Mouse (Mus musculus): ENCODE results near the gene Btn1a1. TPM values are rescaled to one million over a fixed set of nuclear protein-coding genes. Genes with fewer than 3 reads are reported as not detected.

Gene Btn1a1
- total RNA-seq, 2 experiments from 2014 or later, result not detected

DNA sequence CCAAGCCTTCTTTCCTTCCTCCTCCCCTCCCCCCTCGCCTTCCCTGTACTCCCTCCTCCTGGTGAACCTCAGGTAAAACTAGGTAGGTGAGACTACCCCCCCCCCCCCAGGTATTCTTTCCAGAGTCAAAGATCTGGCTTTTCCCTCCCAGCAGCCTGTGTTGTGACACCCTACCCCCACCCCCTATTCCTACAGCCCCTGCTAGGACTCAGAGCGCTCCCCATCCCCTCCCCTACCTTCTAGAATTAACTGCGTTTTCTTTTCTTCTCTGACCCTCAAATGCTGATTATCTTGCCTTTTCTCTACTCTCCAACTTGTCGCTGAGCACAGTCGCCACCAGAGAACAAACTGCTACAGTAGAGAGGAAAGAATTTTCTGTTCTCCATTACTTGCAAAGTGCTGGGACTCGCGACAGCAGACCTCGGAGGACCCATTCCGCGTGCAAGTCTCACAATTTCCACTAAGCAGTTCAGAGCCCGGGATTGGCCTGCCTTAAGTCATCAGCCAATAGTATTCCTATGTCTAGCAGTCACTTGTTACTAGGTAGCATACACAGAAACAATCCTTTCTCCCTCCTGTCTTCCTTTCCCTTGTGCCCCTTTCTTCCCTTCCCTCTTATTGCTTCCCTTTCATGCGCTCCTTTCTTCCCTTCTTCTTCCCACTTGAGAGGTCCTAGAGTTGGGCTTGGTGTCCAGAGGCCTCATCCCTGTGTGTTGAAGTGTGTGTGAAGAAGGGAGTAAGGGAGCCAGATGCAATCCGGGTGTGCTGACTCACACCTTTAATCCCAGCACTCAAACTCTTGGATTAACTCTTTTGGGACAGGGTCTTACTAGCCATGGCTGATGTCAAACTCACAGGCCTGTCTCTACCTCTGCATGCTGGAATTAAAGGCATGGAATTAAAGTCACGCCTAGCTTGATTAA, 23.0 kb upstream of the Btn1a1 start, which contains the start of gene Btn2a2:
Gene Btn2a2, minus strand, starts transcription at position 458 of the 923 bp plus-strand sequence.
- peak; percentile 96 for ATAC-seq (replicated peaks; ENCODE audit: low FRiP score, low TSS enrichment, poor library complexity, severe bottlenecking)

DNA sequence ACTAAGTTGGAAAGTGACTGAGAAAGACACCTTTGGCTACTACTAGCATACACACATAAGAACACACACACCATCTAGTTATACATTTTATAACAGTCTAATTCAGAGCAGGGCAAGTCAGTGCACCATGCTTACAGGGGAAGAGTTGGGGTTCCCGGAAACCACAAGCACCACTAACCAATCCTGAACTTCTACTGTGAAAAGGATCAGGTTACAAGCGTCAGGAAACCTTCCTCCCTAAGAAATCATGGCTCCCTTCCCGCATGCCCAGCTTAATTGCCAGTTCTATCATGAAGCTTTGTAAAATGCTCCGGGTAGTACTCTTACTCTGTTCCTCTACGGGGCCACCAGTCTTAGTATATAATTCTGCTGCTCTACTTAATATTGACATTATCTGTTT, 19.6 kb upstream of the Btn1a1 start:
- no peak for ATAC-seq (replicated peaks; ENCODE audit: low FRiP score, low TSS enrichment, poor library complexity, severe bottlenecking)

DNA sequence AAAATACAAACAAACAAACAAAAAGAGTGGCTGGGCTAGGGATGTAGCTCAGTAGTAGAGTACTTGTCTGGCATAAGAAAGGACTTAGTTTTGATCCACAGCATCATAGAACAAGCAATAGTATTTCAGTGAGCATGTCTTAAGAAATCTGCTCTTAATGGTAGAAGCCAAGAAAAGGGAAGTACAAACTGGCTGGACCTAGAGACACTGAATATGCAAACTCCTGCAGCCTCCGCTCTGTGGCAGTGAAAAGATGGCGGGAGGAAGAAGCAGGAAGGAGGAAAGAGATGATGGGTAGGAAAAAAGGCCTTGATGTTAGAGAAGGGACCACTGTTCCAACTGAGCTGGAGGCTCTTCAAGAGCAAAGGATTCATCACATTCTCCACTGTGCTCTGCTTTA, 17.5 kb upstream of the Btn1a1 start:
- no peak for ATAC-seq (replicated peaks; ENCODE audit: low FRiP score, low TSS enrichment, poor library complexity, severe bottlenecking)

DNA sequence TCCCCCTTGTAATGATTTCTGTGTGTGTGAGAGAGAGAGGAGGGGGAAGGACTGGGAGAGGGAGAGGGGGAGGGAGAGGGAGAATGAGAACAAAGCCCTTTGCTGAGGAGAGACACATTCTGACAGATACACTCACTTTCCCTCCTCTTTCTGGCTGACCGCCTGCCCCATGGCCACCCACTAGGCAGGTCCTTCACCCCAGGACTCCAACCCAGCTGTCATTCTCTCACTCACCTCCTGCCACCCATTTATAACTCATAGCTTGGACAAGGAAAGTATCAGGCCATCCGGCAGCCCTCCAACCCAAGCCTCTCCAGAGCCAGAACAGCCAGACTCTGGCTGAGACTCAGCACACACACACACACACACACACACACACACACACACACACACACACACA, 10.0 kb upstream of the Btn1a1 start:
- ATAC-seq (replicated peaks; ENCODE audit: low FRiP score, low TSS enrichment, poor library complexity, severe bottlenecking), result no peak

- peak; percentile 62 for ATAC-seq (replicated peaks; ENCODE audit: low FRiP score, low TSS enrichment, poor library complexity, severe bottlenecking)
Measured at GRCm38 (mm10) chr13:23466911-23467310, 1.2 kb upstream of the Btn1a1 start.

DNA sequence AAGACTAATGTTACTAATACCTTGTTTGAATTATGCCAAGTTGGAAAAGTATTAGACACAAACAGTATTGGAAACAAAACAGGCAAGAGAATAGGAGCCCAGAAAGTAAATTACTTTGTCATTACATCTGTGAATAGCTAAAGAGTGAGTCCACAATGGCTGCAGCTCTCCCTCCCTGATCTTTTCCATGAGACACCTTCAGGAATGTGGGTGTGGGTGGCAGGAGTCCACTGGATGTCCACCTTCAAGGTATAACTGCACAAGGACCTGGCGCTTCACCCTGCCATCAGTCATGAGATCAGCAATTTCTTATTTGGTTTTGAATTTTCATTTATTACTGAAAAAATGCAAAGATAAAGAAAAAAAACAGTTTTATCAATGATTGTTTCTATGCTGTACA, 605 bp upstream of the Btn1a1 start:
- no peak for ATAC-seq (replicated peaks; ENCODE audit: low FRiP score, low TSS enrichment, poor library complexity, severe bottlenecking)

GRCm38 (mm10) chr13:23464841-23465366, 797 bp downstream of the Btn1a1 start:
- ATAC-seq (replicated peaks; ENCODE audit: low FRiP score, low TSS enrichment, poor library complexity, severe bottlenecking), result no peak

DNA sequence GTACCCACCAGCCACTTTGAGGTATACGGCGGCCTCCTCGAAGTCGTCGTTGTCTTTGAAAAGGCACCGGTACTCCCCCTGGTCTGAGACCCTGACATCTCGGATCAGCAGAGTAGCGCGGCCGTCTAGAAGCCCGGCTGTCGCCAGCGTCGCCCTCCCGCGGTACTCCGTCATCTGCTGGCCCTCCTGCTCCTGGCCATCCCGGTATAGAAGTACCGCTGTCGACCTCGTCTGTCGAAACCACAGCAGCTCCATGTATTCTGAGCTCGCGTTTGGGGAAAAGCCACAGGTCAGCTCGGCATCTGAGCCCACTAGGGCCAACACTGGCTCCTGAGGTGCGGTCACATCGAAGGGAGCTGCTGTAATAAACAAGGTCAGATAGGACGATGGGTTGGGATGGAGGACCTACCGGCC, 1.5 kb downstream of the Btn1a1 start:
- ATAC-seq (replicated peaks; ENCODE audit: low FRiP score, low TSS enrichment, poor library complexity, severe bottlenecking), result 0 out of 2 replicates have a peak, but pooled peaks have one; percentile 14

GRCm38 (mm10) chr13:23463381-23464223, 2.1 kb downstream of the Btn1a1 start:
- ATAC-seq (replicated peaks; ENCODE audit: low FRiP score, low TSS enrichment, poor library complexity, severe bottlenecking), result peak; percentile 14; the same call in 1 of the 2 replicates

DNA sequence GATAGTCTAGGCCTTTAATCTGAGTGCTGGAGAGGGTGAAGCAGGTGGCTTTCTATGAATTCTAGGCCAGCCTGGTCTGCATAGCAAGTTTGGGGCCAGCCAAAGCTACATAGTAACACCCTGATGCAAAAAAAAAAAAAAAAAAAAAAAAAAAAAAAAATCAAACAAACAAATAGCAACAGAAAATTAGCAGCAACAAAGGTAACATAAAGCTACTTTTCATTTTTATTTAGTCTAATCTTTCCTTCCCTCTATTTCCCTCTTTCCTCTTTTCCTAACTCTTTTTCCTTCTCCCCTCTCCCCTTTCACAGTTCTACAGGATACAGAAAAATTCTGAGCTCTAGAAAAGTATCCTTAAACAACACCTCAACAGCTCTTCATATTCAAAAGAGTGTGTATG, 3.0 kb downstream of the Btn1a1 start:
- ATAC-seq (replicated peaks; ENCODE audit: low FRiP score, low TSS enrichment, poor library complexity, severe bottlenecking), result no peak

DNA sequence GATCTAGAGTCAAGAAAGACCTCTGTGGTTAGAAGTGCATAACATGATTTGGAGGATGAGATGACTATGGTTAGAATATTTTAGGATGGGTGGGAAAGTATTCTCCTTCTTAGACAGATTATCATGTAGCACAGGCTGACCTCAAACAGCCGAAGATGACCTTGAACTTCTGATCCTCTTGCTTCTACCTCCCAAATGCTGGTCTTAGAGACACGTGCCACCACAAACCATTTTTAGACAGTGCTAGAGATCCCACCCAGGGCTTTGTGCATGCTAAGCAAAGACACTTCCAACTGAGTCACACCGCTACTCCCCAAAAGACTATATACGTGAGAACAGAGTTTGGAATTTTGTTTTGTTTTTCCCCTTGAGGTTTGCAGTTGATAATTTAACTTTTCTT, 3.6 kb downstream of the Btn1a1 start:
- ATAC-seq (replicated peaks; ENCODE audit: low FRiP score, low TSS enrichment, poor library complexity, severe bottlenecking), result no peak

DNA sequence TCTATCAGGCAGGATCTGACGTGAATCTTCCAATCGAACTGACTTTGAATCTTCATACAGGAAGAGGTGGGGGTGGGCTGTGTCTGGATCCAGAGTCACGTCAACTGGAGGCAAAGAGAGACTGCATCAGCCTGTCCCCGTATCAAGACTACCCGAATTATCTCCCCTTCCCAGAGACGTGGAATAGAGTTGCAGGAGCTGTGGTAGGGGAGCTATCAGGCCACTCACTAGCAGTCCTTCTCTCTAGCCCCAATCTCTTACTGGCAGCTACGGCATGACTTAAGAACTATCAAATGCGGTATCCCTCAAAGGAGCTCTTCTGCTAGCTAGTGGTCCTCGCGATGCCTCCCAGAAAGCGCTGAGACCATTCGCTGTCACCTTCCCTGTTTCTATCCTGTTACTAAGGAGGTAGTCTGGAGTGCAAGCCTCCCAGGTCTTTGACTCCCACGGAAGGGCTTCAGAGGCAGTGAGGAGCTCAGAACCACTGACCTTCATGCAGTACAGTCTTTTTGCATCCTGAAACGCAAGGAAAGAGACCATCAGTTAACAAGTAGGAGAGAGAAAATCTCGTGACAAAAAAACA, 6.3 kb downstream of the Btn1a1 start:
- ATAC-seq (replicated peaks; ENCODE audit: low FRiP score, low TSS enrichment, poor library complexity, severe bottlenecking), result peak; percentile 90

- ATAC-seq (replicated peaks; ENCODE audit: low FRiP score, low TSS enrichment, poor library complexity, severe bottlenecking), result no peak
Measured at GRCm38 (mm10) chr13:23453926-23454325, 11.8 kb downstream of the Btn1a1 start.

DNA sequence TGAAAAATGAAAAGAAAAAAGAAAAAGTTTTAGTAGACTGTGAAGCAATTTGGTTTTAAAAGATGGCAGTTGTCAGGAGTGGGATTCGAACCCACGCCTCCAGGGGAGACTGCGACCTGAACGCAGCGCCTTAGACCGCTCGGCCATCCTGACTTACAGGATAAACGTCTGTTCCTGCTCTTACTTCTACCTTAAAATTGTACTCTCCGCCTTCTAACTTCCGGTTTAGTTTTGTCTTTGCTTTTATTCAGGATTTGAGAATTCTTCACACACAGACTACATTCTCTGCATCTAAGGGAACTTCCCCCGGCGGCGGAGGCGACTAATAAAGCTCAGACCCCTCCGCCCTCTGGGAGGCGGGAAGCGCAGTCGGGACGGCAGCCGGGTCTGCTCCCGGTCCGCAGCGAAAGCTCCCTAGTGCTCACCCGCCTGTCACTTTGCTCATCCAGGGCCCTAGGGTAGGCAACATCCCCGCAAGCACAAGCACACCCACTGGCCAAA, 12.3 kb downstream of the Btn1a1 start:
- ATAC-seq (replicated peaks; ENCODE audit: low FRiP score, low TSS enrichment, poor library complexity, severe bottlenecking), result peak; percentile 69

- peak; percentile 28; the same call in 1 of the 2 replicates for ATAC-seq (replicated peaks; ENCODE audit: low FRiP score, low TSS enrichment, poor library complexity, severe bottlenecking)
Measured at GRCm38 (mm10) chr13:23450398-23450797, 15.3 kb downstream of the Btn1a1 start.

GRCm38 (mm10) chr13:23449235-23450095, 16.2 kb downstream of the Btn1a1 start:
- peak; percentile 55 for ATAC-seq (replicated peaks; ENCODE audit: low FRiP score, low TSS enrichment, poor library complexity, severe bottlenecking)

GRCm38 (mm10) chr13:23448758-23449157, 16.9 kb downstream of the Btn1a1 start:
- no peak for ATAC-seq (replicated peaks; ENCODE audit: low FRiP score, low TSS enrichment, poor library complexity, severe bottlenecking)

GRCm38 (mm10) chr13:23446498-23446952, 19.2 kb downstream of the Btn1a1 start:
- peak; percentile 34; the same call in 1 of the 2 replicates for ATAC-seq (replicated peaks; ENCODE audit: low FRiP score, low TSS enrichment, poor library complexity, severe bottlenecking)
